Mouse (Mus musculus): ENCODE results near the gene Mrap. TPM values are rescaled to one million over a fixed set of nuclear protein-coding genes. Genes with fewer than 3 reads are reported as not detected.

The Mrap gene
- 0.15 and 0.22 TPM in 2 replicates for polyA plus RNA-seq (2015; fragmentation: Nextera tagmentation; extraction: Ambion mirVana)

DNA sequence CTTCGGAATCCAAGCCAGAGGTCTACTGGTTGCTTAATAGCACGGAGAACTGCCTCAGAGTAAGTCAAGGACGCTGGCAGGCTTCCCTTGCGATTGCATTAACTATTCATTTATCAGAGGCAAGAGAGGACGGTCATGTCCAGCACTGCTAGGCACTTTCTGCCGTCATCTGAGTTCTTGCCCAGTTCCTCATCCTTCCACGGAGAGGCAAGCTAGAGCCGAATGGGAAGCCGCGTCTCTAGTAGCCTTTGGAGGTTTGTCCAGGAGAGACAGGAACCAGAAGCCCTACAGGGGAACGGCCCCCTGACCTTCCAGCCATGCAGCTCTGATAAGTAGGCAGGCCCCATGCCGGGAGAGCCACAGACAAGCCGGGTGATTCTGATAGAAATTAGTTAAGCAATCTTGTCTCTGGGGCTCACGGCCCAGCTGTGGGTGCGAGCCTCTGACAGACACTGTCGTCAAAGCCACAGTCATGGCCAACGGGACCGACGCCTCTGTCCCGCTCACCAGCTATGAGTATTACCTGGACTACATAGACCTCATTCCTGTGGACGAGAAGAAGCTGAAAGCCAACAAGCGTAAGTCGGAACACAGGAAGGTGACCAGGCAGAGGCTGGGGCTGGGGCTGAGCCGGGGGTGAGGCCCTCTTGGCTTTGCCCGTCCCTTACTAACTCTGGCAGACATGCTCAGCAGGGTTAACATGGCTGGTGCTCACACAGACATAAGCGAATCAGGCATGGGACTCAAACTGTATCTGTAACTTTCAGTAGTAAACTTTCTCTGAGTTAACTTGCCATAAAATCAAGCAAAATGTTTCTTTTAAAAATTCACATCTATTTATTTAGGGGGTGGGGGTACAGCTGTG, at the start of gene Mrap:
Gene Mrap (plus strand): TSS at position 116 of the 865 bp plus-strand sequence.
- no peaks in the 10 kb centered on the region for H3K27me3 ChIP-seq (replicated peaks)
- H3K4me1 ChIP-seq, result peaks cover 12% of the 10 kb centered on the region
- no peak within 1 kb of the TSS for H3K27ac ChIP-seq (replicated peaks)
- no peak for ATAC-seq (ENCODE audit: low FRiP score)
- no peak within 1 kb of the TSS for H3K4me2 ChIP-seq
- 90% methylated on average over 26 of the region's 26 CpGs for WGBS
- H3K36me3 ChIP-seq, result no peaks in the 10 kb centered on the region
- no peak within 1 kb of the TSS for H3K4me3 ChIP-seq (replicated peaks)
- H3K9me3 ChIP-seq (replicated peaks), result no peaks in the 10 kb centered on the region
- H3K9ac ChIP-seq (replicated peaks), result no peak within 1 kb of the TSS

DNA sequence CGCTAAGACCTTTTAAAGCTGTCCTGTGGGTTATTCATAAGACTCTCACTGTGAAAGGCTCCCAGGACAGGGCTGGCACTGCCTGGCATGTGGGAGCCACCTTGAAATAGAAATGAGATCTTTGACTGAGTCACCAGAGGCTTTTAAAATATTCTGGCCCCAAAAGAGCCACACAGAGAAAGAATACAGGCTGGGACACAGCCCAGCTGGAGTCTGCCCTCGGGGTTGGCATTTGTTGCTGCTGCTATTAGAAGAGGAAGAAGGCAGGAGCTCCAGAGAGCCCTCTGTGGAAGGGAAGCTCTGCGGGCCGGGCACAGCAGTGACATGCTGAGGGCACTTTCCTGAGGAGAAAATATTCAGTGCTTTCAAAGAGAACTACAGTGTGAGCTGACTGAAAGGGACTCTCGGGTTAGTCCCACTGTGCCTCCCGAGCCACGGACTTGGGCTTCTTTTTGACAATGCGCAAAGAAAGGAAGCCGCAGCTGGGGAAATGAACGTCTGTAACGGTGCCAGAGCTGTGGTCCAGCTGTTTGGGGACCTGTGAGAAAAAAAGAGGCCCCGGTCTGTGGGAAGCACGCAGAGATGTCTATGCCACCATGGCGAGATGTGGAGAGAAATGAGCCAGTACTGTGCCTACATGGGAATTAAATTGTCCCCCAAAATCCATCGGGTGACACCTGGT, 45.2 kb upstream of the Mrap start:
- Histone ChIP-seq H3K9me3 (replicated peaks) (no peaks in the 10 kb centered on the region), H3K4me2 (no peak overlapping the region), H3K36me3 (no peaks in the 10 kb centered on the region), H3K4me3 (replicated peaks) (no peak overlapping the region), H3K27ac (replicated peaks) (0 out of 2 replicates have a peak overlapping the region, but pooled peaks have one; percentile 43), H3K4me1 (peaks cover 12% of the 10 kb centered on the region), H3K9ac (replicated peaks) (no peak overlapping the region), H3K27me3 (replicated peaks) (no peaks in the 10 kb centered on the region)
- no peak for ATAC-seq (ENCODE audit: low FRiP score)
- WGBS, result 52% methylated on average over 15 of the region's 15 CpGs

DNA sequence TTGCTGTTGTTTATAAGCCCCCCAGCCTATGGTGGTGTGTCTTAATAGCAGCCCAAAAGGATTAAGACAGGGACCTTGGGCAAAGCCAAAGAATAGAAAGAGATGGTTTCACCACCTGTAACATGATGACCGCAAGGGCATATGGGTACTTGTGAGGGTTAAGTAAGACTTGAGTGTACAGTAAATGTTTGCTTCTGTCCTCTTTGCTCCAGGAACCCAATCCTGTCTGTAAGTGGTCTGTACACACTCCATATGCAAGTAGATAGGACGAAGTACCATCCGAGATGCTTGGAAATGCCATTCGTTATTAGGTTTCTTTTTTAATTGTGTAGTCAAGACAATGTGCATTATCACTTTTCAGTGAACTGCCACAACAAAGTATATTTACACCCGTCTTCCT, 44.4 kb upstream of the Mrap start:
- H3K4me2 ChIP-seq, result no peak overlapping the region
- WGBS, result 96% methylated on average over 5 of the region's 5 CpGs
- no peak overlapping the region for H3K27ac ChIP-seq (replicated peaks)
- H3K4me1 ChIP-seq, result peaks cover 12% of the 10 kb centered on the region
- H3K36me3 ChIP-seq, result no peaks in the 10 kb centered on the region
- no peak overlapping the region for H3K9ac ChIP-seq (replicated peaks)
- no peak overlapping the region for H3K4me3 ChIP-seq (replicated peaks)
- no peak for ATAC-seq (ENCODE audit: low FRiP score)
- no peaks in the 10 kb centered on the region for H3K27me3 ChIP-seq (replicated peaks)
- no peaks in the 10 kb centered on the region for H3K9me3 ChIP-seq (replicated peaks)

DNA sequence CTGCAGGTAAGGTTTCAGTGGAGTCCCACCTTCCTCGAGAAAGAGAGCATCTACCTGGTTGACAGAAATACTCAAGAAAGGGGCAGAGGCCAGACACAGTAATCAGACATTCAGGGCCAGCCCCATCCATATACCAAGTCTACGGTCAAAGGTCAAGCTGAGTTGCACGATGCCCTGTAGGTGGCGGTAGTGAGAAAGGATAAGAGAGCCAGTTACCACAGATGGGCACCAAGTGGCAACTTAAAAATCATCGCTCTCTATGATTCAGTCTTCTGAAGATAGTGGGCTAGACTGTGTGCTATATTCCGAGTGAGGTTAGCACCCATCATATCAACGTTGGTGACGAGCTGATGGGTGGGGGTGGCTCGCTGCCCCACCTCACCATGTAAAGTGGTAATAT, 43.3 kb upstream of the Mrap start:
- Histone ChIP-seq H3K4me2 (no peak overlapping the region), H3K4me1 (peaks cover 12% of the 10 kb centered on the region), H3K9me3 (replicated peaks) (no peaks in the 10 kb centered on the region), H3K36me3 (no peaks in the 10 kb centered on the region), H3K4me3 (replicated peaks) (no peak overlapping the region), H3K27ac (replicated peaks) (no peak overlapping the region), H3K9ac (replicated peaks) (no peak overlapping the region), H3K27me3 (replicated peaks) (no peaks in the 10 kb centered on the region)
- WGBS, result 68% methylated on average over 9 of the region's 9 CpGs
- no peak for ATAC-seq (ENCODE audit: low FRiP score)

DNA sequence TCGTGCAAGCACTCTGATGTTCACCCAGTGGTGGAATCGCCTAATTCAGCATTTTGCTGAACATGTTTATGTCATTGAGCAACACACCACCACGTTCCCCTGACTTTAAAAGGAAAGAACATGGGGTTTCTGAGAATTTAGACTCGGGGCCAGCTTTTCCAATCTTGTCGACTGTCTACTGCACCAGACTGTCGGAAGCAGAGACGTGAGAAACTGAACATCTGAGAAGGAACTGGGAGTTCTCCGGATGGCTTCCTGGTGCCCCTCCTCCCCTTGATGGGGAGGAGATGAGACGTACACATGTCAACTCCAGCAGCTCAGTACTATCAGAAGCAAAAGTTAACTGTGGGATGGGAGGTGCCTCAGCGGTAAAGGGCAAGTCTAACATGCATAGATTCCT, 42.9 kb upstream of the Mrap start:
- Histone ChIP-seq H3K27ac (replicated peaks) (no peak overlapping the region), H3K36me3 (no peaks in the 10 kb centered on the region), H3K4me2 (no peak overlapping the region), H3K4me1 (peaks cover 12% of the 10 kb centered on the region), H3K9ac (replicated peaks) (no peak overlapping the region), H3K27me3 (replicated peaks) (no peaks in the 10 kb centered on the region), H3K9me3 (replicated peaks) (no peaks in the 10 kb centered on the region), H3K4me3 (replicated peaks) (no peak overlapping the region)
- ATAC-seq (ENCODE audit: low FRiP score), result no peak
- 85% methylated on average over 10 of the region's 10 CpGs for WGBS

DNA sequence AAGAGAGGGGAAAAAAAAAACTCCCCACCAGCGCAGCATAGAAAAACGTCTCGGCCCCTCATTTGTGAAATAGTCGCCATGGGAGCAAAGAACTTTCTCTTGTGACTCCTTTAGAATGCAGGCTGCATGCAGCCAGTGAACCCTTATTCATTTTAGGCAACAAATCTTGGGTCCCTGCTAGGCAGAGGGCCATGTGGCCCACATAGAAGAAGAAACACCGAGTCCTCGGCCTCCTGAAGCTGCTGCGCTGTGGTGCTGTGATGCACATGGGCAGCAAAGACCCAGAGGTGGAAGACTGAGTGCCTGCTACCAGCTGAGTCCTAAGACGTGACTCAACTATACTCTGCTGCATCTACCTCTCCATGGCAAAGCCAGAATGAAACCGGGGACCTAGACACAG, 41.7 kb upstream of the Mrap start:
- Histone ChIP-seq H3K9ac (replicated peaks) (no peak overlapping the region), H3K4me3 (replicated peaks) (no peak overlapping the region), H3K36me3 (no peaks in the 10 kb centered on the region), H3K4me1 (peaks cover 12% of the 10 kb centered on the region), H3K27me3 (replicated peaks) (no peaks in the 10 kb centered on the region), H3K4me2 (no peak overlapping the region), H3K9me3 (replicated peaks) (no peaks in the 10 kb centered on the region), H3K27ac (replicated peaks) (no peak overlapping the region)
- 53% methylated on average over 9 of the region's 9 CpGs for WGBS
- no peak for ATAC-seq (ENCODE audit: low FRiP score)

DNA sequence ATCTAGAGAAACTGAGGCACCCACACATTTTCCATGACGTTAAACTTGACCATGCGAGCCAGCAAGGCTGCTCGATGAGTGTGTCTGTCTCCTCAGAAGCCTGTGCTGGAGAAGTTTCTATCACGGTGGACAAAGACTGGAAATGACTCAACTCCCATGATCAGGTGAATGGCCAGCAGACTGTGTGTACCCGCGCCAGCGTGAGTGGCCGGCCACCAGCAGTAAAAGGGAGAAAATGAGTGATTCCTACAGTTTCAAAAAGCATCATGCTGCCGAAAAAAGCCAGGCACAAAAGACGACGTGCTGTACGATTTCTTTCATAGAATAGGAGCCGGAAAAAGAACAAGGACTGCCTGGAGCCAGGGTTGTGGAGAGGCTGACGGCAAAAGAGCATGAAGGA, 38.6 kb upstream of the Mrap start:
- Histone ChIP-seq H3K36me3 (no peaks in the 10 kb centered on the region), H3K4me2 (no peak overlapping the region), H3K4me3 (replicated peaks) (no peak overlapping the region), H3K27ac (replicated peaks) (no peak overlapping the region), H3K9ac (replicated peaks) (no peak overlapping the region), H3K4me1 (peaks cover 9% of the 10 kb centered on the region), H3K27me3 (replicated peaks) (no peaks in the 10 kb centered on the region), H3K9me3 (replicated peaks) (no peaks in the 10 kb centered on the region)
- no peak for ATAC-seq (ENCODE audit: low FRiP score)
- 84% methylated on average over 14 of the region's 14 CpGs for WGBS

DNA sequence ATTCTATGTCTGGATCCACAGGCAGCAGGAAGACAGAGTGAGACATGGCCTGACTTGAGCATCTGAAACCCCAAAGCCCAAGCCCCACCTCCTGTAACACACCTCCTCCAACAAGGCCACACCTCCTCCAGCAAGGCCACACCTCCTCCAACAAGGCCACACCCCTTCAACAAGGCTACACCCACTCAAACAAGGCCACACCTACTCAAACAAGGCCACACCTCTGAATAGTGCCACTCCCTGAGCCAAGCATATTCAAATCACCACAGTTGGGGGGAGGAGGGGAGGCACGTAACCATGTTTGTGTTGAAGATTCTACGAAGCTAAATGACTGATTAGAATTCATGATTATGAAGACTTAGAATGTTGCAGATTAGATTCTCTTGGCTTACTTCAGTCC, 36.5 kb upstream of the Mrap start:
- 93% methylated on average over 2 of the region's 2 CpGs for WGBS
- Histone ChIP-seq H3K27ac (replicated peaks) (no peak overlapping the region), H3K36me3 (no peaks in the 10 kb centered on the region), H3K9ac (replicated peaks) (no peak overlapping the region), H3K27me3 (replicated peaks) (no peaks in the 10 kb centered on the region), H3K9me3 (replicated peaks) (no peaks in the 10 kb centered on the region), H3K4me2 (no peak overlapping the region), H3K4me1 (peaks cover 1% of the 10 kb centered on the region), H3K4me3 (replicated peaks) (no peak overlapping the region)
- no peak for ATAC-seq (ENCODE audit: low FRiP score)

DNA sequence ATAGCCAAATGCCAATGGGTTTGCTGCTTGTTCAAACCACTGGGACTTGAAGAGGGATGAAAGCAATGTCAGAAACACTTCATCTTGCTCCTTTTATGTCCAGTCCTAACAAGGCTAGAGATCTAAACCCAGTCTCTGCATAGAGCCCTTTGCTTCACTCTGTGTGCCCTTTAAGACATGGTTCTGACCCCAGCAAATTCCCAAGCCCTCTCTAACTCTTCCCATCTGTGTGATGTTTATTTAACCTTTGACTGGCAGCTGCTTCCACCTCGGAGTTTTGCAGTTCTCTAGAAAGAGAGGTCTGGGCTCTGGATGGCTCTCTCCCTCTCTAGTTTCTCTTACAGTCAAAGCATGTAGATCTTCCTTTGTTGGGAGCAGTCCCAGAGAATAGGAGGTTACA, 34.4 kb upstream of the Mrap start:
- no peak overlapping the region for H3K4me2 ChIP-seq

DNA sequence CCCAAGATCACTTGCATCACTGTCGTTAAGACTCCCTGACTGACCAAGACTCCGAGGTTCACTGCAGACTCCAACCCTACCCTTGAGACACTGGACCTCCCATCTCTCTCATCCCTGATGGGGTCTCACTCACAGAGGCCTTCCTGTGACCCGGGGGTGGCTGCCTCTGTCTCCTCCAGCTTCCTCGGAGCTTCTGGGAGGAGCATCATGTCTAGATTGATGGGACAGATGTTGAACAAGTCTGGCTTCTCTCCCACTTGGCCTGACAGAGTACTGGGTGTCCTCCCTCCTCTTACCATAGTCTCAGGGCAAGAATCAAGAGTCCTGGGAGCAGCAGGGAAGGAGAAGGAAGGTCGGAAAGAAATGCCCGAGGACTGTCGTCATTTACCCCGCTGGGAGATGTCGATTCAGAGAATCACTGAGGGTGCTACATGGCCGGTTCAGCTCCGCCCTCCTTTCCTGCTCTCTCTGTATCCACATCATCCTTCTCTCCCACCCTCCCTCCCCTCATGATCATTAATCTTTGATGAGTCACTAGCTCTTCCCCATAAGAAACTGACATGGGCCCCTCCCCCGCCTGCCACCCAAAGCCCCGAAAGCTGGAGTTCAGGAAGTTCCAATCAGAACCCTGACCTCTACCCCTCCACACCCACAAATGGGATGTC, 33.7 kb upstream of the Mrap start:
- H3K36me3 ChIP-seq, result no peaks in the 10 kb centered on the region
- no peak overlapping the region for H3K27ac ChIP-seq (replicated peaks)
- H3K4me2 ChIP-seq, result no peak overlapping the region
- no peak overlapping the region for H3K9ac ChIP-seq (replicated peaks)
- peaks cover 6% of the 10 kb centered on the region for H3K4me1 ChIP-seq
- WGBS, result 81% methylated on average over 13 of the region's 13 CpGs
- no peaks in the 10 kb centered on the region for H3K9me3 ChIP-seq (replicated peaks)
- 0 out of 2 replicates have a peak, but pooled peaks cover 3% of the 10 kb centered on the region for H3K27me3 ChIP-seq (replicated peaks)
- no peak for ATAC-seq (ENCODE audit: low FRiP score)
- no peak overlapping the region for H3K4me3 ChIP-seq (replicated peaks)

More for the DNA sequence above, 34.4 kb upstream of the Mrap start:
- WGBS, result 26% methylated on average over 1 of the region's 1 CpGs
- no peak for ATAC-seq (ENCODE audit: low FRiP score)
- Histone ChIP-seq H3K36me3 (no peaks in the 10 kb centered on the region), H3K9ac (replicated peaks) (no peak overlapping the region), H3K4me1 (no peaks in the 10 kb centered on the region), H3K27ac (replicated peaks) (no peak overlapping the region), H3K27me3 (replicated peaks) (0 out of 2 replicates have a peak, but pooled peaks cover 3% of the 10 kb centered on the region), H3K4me3 (replicated peaks) (no peak overlapping the region), H3K9me3 (replicated peaks) (no peaks in the 10 kb centered on the region)

DNA sequence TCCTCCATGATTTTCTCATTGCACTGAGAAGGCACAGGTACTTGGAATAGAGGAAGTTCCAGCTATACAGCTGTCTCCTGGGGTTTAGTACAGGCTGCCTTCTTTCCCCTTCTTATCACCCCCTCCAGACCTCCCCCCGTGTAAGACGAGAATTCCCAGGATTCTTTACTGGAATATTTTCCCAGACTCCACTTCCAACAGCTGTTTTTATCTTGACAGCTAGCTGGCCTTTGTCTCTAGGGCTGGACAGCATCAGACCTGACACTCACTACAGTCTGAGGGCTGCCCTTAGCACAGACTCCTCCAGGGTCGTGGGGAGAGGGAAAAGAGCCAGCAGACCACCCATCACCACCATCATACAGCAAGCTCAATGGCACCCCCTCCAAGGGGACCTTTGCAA, 31.7 kb upstream of the Mrap start:
- H3K27ac ChIP-seq (replicated peaks), result no peak overlapping the region
- H3K36me3 ChIP-seq, result no peaks in the 10 kb centered on the region
- no peak for ATAC-seq (ENCODE audit: low FRiP score)
- H3K9ac ChIP-seq (replicated peaks), result no peak overlapping the region
- peaks cover 24% of the 10 kb centered on the region for H3K4me1 ChIP-seq
- 68% methylated on average over 3 of the region's 3 CpGs for WGBS
- H3K4me2 ChIP-seq, result no peak overlapping the region
- H3K4me3 ChIP-seq (replicated peaks), result no peak overlapping the region
- H3K27me3 ChIP-seq (replicated peaks), result 0 out of 2 replicates have a peak, but pooled peaks cover 3% of the 10 kb centered on the region
- no peaks in the 10 kb centered on the region for H3K9me3 ChIP-seq (replicated peaks)
